Mouse (Mus musculus): ENCODE data around the gene Olfr922.

- TF ChIP-seq CTCF (IDR thresholded peaks at IDR 0.05 in 2 of 3, conservative IDR thresholded peaks at IDR 0.05 in 1 of 3; ENCODE audit: control insufficient read depth in 1 of 3, insufficient read depth in 1 of 3, low read depth in 2 of 3, low read length in 3 of 3, poor library complexity in 1 of 3, severe bottlenecking in 1 of 3) (no peak), RCOR1 (IDR thresholded peaks at IDR 0.05; ENCODE audit: low read depth, low read length) (no peak), CHD1 (IDR thresholded peaks at IDR 0.05; ENCODE audit: low read depth, low read length) (no peak), EP300 (IDR thresholded peaks at IDR 0.05; ENCODE audit: low read depth in 1 of 2, low read length in 2 of 2) (0 out of 4 replicates have a peak, but pooled peaks of 1 of the 2 experiments have one; percentile 7), POLR2AphosphoS2 (IDR thresholded peaks at IDR 0.05; ENCODE audit: low read length) (no peak), ZNF384 (IDR thresholded peaks at IDR 0.05; ENCODE audit: low read depth, low read length) (no peak), ETS1 (IDR thresholded peaks at IDR 0.05; ENCODE audit: low read depth, low read length) (no peak), POLR2A (IDR thresholded peaks at IDR 0.05; ENCODE audit: control insufficient read depth in 1 of 2, insufficient read depth in 1 of 2, low read depth in 1 of 2, low read length in 2 of 2, poor library complexity in 1 of 2) (no peak), UBTF (IDR thresholded peaks at IDR 0.05; ENCODE audit: borderline replicate concordance, insufficient read depth, low read depth, low read length) (no peak)
Measured at GRCm38 (mm10) chr9:38815458-38815986, 1.1 kb downstream of the Olfr922 start.
